ENCODE assay signal across 8 mouse cellular contexts in the genomic region with DNA sequence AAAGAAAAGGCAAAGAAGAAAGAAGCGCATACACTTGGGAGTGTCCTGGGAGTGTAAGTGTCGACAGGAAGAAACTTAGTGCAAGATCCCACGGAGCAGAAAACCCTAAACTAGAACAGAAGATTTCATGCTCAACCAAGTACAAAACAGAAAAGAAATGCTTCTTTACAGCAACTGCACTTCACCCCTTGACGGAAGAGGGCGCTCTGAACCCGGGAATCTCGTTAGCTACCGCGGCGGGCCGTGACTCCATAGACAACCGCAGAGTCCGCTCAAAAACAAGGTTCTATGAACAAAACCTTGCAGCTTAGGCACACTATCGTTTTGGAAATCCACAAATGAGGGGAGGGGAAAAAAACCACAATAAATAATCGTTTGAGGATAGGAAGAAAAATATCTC.
DNase-seq lines count a peak whose midpoint lies in the region; ATAC-seq and TF ChIP-seq lines count a peak whose summit lies in the region.

No protein-coding gene starts in this region.

- no peaks in the 10 kb centered on the region for H3K9me3 ChIP-seq in ES-E14 (ENCODE audit: control insufficient read depth, insufficient read depth, low read depth, low read length)

- H3K4me1 ChIP-seq in ES-E14 (ENCODE audit: control insufficient read depth in 2 of 2, insufficient read depth in 2 of 2, low read length in 2 of 2, poor library complexity in 1 of 2), result no peaks in the 10 kb centered on the region

- H3K36me3 ChIP-seq in ES-E14 (ENCODE audit: control insufficient read depth, insufficient read depth, low read length, poor library complexity, severe bottlenecking), result no peaks in the 10 kb centered on the region

- no peak overlapping the region for H3K4me3 ChIP-seq in ES-E14 (ENCODE audit: insufficient read depth in 1 of 2, low read depth in 1 of 2, low read length in 2 of 2, poor library complexity in 1 of 2, severe bottlenecking in 1 of 2)

- in situ Hi-C loops in ES-E14 (cut with MboI; ENCODE audit: low sequenced_read_pairs in 2 of 2, unreplicated experiment in 2 of 2), result loop anchor here in 1 of 2 experiments (25.0 kb wide), 1 partner anchor 202 kb away; no protein-coding TSS in a partner anchor

- peak; percentile 58 for DNase-seq in ES-E14 (ENCODE audit: low read depth, low spot score)
- peak; percentile 81 for DNase-seq in brain, adult 2 months (ENCODE audit: low read depth, low spot score)
- peak; percentile 68 to 76 for DNase-seq in layer of hippocampus, postnatal 36 days
- DNase-seq in lung, postnatal 4 days, result peak; percentile 69 to 86
- peak; percentile 86 to 89 for DNase-seq in right cerebral cortex, adult 2 months (ENCODE audit: low spot score in 2 of 2)
- peak; percentile 90 for DNase-seq in urinary bladder, postnatal 14 days (ENCODE audit: low spot score)

- H3K9ac ChIP-seq in ES-E14 (ENCODE audit: insufficient read depth, low read depth, low read length, poor library complexity, severe bottlenecking), result no peak overlapping the region

- peak; percentile 91 for ATAC-seq in erythroblast, adult 5-6 weeks (replicated peaks; ENCODE audit: low FRiP score, poor library complexity, severe bottlenecking)
- ATAC-seq in hematopoietic stem cell, adult 5-6 weeks (replicated peaks in 1 of 2; ENCODE audit: insufficient read depth in 1 of 2, low FRiP score in 2 of 2, low TSS enrichment in 1 of 2, low read depth in 1 of 2, poor library complexity in 2 of 2, severe bottlenecking in 2 of 2), result peak; percentile 72 to 80

- H3K27ac ChIP-seq in ES-E14 (ENCODE audit: insufficient read depth, low read depth, low read length, poor library complexity, severe bottlenecking), result no peak overlapping the region

TF ChIP-seq in ES-E14, 5 proteins besides CTCF, POLR2A, EP300 and RAD21:
- TF ChIP-seq HCFC1 (IDR thresholded peaks at IDR 0.05; ENCODE audit: borderline replicate concordance, insufficient read depth, low read length) (no peak), MAFK (IDR thresholded peaks at IDR 0.05; ENCODE audit: insufficient read depth, low read depth, low read length) (no peak), ZC3H11A (IDR thresholded peaks at IDR 0.05; ENCODE audit: borderline replicate concordance, low read depth, low read length) (peak; percentile 89), CHD2 (IDR thresholded peaks at IDR 0.05; ENCODE audit: low read depth, low read length) (no peak)
